Mouse (Mus musculus): ENCODE results near the gene Hist1h2be.

DNA sequence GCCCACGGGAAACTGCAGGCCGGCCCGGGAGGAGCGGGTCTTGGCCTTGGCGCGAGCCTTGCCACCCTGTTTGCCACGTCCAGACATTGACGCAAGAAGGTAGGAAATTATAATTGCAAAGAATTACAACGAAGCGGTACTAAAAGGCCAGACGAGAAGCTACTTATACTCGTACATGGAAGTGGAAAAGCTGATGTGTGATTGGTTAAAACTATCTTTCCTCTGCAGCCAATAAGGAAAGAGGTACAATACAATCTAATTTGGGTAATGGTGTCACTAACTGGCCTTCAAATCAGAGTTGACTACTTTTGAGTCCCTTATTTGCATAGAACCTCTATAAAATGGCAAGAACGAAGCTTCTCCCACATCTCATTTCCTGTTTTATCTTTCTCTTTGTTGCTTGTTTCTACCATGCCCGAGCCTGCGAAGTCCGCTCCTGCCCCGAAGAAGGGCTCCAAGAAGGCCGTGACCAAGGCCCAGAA, 49.9 kb downstream of the Hist1h2be start, which contains the start of the genes Hist1h2ae and Hist1h2bg:
- TF ChIP-seq CTCF (IDR thresholded peaks at IDR 0.05; ENCODE audit: low read depth, low read length) (no peak), POLR2A (IDR thresholded peaks at IDR 0.05; ENCODE audit: borderline replicate concordance, low read depth, low read length) (no peak)
